Mouse (Mus musculus): Measurements from ENCODE around the gene Ccng2.

Gene Ccng2

DNA sequence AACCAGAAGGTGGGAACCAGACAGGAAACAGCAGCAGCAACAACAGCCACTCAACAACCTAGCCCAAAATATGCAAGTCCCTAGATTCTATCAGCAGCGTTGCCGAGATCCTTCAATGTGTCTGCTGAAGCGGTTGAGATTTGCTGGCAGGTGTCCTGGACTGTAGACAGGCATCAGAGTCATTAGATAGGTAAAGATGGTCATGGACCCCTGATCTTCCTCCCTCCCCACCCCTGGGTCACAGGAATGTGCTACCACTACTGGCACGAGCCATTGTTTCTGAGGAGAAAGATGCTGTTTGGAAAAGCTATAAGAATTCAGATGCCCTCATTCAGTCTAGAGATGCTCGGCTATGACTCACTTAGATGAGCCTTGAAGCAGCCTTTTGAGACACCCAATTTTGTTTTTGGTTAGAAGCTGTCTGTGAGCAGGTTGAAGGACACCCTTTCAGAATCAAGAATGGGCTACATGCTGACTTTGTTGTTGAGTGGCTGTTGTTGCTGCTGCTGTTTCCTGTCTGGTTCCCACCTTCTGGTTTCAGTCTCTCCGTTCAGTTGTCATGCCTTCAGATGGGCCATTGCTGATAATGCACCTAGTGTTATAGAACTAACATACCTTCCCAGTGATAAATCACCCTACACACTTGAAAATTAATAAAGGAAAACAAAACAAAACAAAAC lies 3.5 kb upstream of the Ccng2 start:
- no peak for DNase-seq

DNA sequence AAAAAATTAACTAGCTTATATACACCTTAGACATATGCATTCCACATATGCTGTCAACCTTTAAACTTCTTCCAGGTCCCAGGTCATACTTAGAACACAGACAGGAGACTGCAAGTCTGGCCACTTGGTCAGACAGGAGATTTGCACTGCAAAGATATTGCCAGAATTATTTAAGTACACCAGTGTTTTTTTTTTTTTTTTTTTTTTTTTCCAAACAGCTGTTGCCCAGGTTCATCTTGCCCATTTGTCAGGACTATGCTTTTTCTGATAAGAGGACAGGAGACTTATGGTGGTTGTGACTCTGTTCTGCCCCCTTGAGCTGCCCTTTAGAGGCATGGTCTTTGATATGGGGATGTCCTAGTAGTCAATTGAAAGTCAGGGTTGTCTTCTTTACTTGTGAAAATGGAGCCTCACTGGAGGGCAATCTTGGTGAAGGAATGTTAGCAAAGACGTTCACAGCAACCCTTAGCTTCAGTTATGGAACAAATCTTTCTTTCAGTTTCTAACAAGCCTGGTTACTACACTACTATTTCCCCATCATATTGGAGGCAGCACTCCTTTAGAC lies 2.8 kb upstream of the Ccng2 start:
- no peak for DNase-seq

DNA sequence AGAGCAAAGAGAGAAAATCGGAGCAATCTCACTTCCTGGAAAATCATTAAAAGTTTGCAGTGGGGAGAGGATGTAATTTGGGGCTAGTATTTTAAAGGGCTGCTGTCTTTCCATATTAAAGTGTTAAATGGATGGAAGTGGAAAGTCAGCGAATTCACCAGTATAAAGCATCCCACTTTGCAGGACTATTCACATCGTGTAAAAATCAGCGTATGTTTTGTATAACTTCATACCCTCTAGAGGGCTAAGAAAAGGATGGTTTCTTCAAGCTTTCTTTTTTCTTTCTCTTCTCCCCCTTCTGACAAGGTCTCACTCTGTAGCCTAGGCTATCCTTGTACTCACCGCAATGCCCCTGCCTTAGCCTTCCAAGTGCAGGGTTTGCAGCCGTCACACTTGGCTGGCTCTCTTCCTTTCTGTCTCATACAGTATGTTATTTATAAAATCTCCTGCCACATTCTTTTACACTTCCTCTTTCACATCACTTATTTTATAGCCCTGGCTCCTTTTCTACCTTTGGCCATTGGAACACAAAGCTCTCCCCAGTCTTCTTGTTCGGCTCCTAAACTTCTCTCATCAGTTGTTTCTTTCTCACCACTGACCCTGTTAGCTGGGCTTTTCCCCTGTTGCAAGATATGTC lies 1.8 kb upstream of the Ccng2 start:
- peak; percentile 51 to 64 for DNase-seq

- DNase-seq: no peak
Measured at GRCm38 (mm10) chr5:93265801-93266580, 1.1 kb upstream of the Ccng2 start.

GRCm38 (mm10) chr5:93267851-93268606 lies 972 bp downstream of the Ccng2 start:
- DNase-seq: peak; percentile 82 to 84

GRCm38 (mm10) chr5:93270095-93270494 lies 3.0 kb downstream of the Ccng2 start:
- DNase-seq: no peak

- DNase-seq: no peak
Measured at GRCm38 (mm10) chr5:93270721-93271120, 3.7 kb downstream of the Ccng2 start.

GRCm38 (mm10) chr5:93282446-93283107 lies 15.5 kb downstream of the Ccng2 start:
- no peak for DNase-seq

DNA sequence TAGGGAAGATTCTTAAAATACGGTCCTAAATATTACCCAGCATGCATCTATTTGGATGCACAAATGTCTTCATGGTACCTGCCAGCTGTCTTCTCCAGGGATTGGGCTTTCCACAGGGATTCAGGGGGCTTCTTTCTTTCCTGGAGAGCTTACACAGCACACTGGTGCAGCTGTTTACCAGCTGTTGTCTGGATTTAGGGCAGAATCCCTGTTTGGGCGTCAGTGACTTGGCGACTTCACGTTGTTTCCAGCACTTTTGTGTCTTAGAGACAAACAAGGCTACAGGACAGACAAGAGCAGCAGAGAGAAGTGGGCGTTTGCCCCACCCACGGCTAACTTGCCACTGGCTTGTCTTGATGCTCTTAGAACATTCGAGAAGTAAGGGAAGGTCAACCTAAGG lies 16.1 kb downstream of the Ccng2 start:
- DNase-seq: no peak

DNA sequence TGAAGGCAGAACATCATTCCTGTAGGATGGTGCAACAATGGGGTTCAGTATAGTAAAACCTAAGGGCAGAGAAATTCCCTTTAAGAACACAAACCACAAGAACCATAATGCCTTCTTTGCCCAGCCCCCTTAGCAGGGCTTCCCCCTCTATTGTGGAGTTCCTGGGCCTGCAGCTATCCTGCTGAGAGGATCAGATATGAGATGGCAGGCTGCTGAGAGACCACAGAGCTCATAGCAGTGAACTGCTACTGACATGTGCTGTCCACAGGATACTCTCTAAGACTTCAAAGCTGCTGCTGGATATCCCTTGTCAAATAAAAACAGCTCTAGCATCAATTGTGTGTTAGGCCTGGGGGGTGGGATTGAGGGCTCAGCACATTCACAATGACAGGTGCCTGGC lies 21.5 kb downstream of the Ccng2 start:
- DNase-seq: no peak

- no peak for DNase-seq
Measured at GRCm38 (mm10) chr5:93290282-93290681, 23.2 kb downstream of the Ccng2 start.

DNA sequence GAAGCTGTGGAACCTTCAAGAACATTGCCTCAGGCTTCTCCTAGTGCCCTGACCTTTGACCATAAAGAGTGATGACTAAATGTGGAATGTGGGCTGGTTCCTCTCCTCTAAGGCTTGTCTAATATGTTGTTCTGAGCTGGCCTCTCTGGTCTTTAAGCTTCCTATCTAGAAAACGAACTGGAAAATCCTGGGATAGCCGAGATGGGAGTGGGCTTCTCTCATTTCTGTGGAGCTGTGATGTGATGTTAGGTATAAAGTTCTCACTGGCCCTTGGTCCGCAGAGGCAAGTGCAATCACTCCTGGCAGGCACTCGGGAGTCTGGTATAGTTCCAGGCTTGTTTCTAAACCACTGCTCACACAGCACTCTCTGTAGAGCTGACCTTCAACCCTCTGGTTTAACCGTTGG lies 29.3 kb downstream of the Ccng2 start:
- DNase-seq: no peak

- DNase-seq: no peak
Measured at GRCm38 (mm10) chr5:93296754-93297153, 29.7 kb downstream of the Ccng2 start.

- DNase-seq: no peak
Measured at GRCm38 (mm10) chr5:93297311-93297710, 30.3 kb downstream of the Ccng2 start.

GRCm38 (mm10) chr5:93305126-93305830 lies 38.2 kb downstream of the Ccng2 start:
- DNase-seq: no peak

GRCm38 (mm10) chr5:93308909-93309308 lies 41.9 kb downstream of the Ccng2 start:
- DNase-seq: no peak

- DNase-seq: no peak
Measured at GRCm38 (mm10) chr5:93323320-93324001, 56.4 kb downstream of the Ccng2 start.

Data from spleen, adult 18-20 months (tissue).